Mouse (Mus musculus): ENCODE results near the gene Best2.

The Best2 gene

DNA sequence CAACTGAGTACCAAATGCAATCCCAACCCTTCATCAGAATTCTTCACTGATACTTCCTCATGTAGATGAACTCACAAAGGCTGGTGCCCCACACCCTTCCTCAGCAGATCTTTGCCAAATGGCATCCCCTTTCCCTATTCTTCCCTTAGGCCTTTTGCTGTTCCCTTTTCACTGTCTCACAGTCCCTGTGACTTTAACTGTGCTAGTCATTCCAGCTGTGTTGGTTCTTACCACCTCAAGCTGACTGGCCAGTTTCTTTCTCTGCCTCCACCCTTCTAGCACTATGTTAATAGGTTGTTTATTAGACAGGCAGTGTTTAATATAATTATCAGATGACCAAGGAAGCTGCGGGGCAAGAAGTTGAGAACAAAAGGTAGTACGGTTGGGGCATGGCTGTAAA, 45.7 kb downstream of the Best2 start:
- in situ Hi-C loops (cut with MboI): loop anchor here (25.0 kb wide), 1 partner anchor 319 kb away; the partner anchor contains the start of genes Orc6 and Vps35

DNA sequence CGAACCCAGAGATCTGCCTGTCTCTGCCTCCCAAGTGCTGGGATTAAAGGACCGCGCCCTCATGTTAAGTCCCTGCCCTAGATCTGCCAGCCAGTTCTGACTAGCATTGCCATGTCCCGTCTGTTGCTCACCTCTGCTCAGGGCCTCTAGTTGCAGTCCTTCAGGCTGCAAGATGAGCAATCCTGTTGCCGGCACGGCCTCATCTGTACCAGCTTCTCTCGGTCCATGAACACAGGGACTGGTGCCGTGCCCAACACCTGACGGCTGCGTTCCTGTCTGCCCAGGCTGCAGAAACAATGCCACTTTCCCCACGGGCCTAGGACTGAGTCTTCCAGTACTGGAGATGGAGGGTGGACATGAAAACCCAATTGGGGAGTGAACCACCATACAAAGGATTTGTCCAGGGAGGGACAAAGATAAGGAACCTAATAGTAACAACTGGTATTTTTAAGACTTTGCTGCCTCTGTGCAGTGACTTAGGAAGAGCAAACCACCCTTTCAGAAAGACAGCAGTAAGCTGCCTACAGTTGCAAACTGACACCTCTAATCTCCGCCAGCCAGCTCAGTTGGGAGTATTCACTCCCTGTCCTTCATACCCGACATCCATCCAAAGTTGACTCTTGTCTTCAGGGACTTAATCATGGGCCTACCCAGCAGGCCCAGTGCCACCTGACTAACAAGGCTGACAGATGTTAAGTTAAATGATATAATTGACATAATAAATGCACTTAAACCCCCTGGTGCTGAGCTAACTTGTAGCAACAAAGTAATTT, 46.6 kb downstream of the Best2 start:
- in situ Hi-C loops (cut with MboI): loop anchor here (25.0 kb wide), 1 partner anchor 320 kb away; the partner anchor contains the start of genes Orc6 and Vps35

DNA sequence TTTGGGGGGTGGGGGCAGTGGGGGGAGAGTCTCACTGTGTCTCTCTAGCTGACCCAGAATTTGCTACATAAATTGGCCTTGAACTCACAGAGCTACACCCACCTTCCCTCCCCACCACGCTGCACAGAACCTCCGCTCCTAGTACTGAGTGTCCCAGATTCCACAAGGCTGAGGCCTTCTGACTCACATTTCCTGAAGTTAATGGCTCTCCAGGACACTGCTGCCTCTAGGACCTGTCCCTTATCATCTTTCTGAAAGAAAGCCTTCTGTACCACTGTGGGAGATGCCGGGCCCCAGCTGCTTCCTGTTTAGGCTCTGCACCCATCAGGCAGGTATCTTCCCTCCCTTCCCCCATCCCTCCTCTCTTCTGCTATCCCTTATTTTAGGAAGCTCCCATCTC, 47.7 kb downstream of the Best2 start:
- in situ Hi-C loops (cut with MboI): loop anchor here (25.0 kb wide), 1 partner anchor 321 kb away; the partner anchor contains the start of genes Orc6 and Vps35

DNA sequence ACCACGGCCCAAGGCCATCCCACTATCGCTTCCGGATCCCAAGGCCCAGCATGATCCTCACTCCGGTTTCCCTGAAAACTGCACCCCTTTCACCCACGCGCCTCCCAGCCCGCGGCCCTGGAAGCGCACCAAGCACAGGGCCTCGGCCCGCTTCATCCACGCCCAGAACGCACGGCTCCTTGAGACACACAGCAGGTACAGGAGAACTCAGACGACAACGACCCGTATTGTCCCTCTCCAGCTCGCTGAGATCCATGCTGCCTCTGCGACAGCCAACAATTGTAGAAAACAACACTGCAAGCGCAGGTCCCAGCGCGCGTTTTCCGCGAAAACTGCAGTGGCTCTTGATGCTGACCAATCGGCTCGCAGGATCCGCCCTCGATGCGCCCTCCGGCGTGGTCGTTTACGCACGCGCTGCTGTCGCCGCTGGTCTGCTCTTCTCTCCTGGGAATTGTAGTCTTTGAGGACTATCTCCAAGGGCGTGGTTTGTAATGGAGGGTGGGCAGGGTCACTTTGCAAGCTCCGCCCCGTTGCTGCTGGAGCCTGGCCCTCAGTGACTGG, 48.5 kb downstream of the Best2 start:
- in situ Hi-C loops (cut with MboI): loop anchor here (25.0 kb wide), 1 partner anchor 321 kb away; the partner anchor contains the start of genes Orc6 and Vps35

DNA sequence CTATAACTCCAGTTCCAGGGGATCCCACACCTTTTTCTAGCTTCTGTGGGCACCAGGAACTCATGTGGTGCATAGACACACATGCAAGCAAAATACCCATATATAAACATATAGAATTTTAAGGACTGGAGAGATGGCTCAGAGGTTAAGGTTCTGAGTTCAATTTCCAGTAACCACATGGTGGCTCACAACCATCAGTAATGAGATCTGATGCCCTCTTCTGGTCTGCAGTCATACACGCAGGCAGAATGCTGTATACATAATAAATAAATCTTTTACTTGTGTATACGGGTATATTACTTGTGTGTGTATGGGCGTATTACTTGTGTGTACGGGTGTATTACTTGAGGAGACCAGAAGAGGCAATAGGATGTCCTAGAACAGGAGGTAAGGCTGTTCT, 50.4 kb downstream of the Best2 start:
- in situ Hi-C loops (cut with MboI): loop anchor here (25.0 kb wide), 1 partner anchor 323 kb away; the partner anchor contains the start of genes Orc6 and Vps35

DNA sequence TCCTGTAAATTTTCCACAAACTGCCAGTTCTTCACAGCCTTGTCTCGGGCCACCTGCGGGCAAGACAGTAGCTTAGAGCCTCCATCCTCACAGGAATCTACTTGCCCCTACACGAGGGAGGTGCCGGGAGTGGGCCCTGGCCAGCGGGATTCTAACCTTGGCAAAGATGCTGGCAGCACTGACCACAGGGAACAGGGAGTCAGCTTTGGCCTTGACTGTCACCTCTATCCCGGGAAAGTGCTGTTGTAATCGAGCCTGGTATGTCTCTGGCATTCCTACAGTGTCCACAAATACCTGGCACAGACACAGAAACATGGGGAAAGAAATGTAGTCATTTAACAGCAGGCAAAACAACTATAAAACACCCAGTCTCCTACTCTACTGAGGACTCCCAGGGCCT, 54.5 kb downstream of the Best2 start:
- in situ Hi-C loops (cut with MboI): loop anchor here (25.0 kb wide), 1 partner anchor 327 kb away; the partner anchor contains the start of genes Orc6 and Vps35
